Mouse (Mus musculus) heart, postnatal 25 days (tissue): ENCODE results near the gene Gcgr. TPM values are rescaled to one million over a fixed set of nuclear protein-coding genes. Genes with fewer than 3 reads are reported as not detected.

Experiments used
- DNase-seq: peaks from one replicate; pipeline ENCODE4 v3.0.0; 2022; ENCODE audit warnings: low spot score
- intact Hi-C: fragments of 180-260 bp; cut with DNase I; formaldehyde crosslinking; loops from one replicate; pipeline ENCODE4 v1.15.1; 2025
- total RNA-seq, 2 experiments: library from RNA; stranded (reverse); gene quantifications; 2 replicates each; pipeline ENCODE4 v1.2.3; 2021

Gene Gcgr
- 1 to 10 TPM; 1.3 to 1.5 TPM for total RNA-seq

DNA sequence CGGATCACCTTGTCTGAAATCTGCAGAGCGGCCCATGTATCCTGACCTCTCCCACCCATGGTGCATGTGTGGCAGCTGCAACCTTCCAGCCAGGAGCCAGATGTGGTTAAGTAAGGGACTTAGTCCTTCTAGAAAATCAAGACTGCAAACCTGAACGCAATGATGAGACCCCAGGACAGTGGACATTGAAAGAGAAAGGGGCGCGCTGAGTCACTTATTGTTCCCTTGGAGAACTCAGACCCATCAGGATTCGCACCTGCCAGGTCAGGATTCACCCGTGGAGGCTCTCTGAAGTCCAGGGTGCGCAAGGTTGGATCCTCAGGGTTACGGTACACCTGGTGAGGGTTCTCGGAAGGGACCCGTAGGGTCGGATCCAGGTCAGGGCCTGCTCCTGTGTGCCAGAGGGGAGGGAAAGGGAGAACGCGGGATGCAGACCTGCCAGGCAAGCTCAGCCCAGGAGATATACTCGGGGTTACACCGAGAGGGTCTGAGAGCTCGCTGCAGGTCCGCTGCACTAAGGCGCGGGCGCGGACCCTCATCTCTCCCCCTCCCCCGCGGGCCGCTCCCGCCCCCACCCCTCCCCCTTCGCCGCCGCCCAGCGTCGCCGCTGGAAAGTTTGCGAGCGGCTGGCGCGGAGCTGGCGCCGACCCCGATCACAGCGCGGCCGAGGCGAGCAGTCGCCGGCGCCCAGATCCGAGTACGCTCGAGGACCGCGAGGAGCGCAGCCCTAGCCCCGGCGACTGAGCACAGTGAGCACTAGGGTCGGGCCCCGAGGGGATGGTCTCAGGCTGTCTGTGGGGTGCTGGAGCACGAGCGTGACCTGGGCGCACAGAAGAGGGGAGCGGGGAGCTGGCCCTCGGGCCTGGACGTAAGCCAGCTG, at the start of gene Gcgr:
Gene Gcgr (plus strand): TSS at position 615 of the 880 bp plus-strand sequence.
- intact Hi-C loops = no loop called here
- DNase-seq = no peak

DNA sequence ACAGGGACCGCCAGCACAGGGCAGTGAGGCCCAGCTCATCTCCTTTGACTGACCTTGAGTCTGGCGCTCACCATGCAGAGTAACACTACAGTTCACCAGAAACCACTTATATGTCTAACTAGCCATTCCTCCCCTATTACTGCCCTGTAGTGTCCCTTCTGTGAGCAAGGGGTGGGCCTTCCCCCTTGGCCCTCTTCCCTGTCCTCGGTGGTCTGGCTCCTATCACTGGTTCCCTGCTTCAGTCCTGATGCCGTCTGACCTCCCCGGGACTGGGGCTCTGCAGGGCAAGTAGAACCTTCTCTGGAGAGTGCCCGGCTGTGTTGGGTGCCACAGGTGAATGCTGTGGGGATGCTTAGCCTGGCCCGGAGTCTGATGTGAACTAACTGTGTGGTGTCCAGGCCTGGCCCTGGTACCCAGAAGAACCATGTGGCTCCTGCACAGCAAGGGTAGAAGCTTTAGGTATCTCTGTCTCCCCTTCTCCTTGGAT, 47.0 kb upstream of the Gcgr start:
- intact Hi-C loops = no loop called here
- DNase-seq = no peak

DNA sequence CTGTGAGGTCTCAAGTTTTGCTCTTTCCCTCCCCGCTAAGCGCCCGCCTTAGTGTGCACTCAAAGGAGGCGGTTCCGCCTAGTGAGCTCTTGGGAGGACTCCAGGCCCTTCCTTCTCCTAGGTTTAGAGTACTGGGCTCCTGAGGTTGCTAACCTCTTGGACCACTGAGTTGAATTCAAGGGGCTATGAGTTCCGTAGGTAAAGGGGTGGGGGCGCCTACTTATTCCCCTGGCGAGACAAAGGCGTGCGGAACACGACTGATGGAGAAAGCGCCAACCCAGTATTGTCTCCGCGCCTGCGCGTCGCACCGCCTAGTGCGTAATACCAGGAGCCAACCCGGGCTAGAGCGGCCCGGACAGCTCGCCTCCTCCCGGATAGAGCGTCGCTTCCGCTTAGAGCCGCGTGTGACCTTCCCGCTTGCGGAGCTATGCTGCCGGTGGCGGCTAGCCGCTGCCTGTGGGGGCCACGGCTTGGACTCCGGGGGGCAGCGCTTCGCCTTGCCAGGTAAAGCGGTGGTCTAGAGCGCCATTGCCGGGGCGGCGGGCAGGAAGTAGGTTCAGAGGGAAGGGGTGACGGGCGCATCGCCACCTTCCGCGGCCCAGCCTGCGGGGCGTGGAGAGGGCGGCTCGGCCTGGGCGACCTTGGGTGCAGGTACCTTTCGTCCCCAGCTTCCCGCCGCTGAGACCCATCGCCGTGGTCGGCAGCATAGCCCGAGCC, 46.1 kb upstream of the Gcgr start, which contains the start of gene Mrpl12:
Gene Mrpl12 (plus strand): TSS at position 349 of the 717 bp plus-strand sequence.
- DNase-seq = peak; percentile 75

DNA sequence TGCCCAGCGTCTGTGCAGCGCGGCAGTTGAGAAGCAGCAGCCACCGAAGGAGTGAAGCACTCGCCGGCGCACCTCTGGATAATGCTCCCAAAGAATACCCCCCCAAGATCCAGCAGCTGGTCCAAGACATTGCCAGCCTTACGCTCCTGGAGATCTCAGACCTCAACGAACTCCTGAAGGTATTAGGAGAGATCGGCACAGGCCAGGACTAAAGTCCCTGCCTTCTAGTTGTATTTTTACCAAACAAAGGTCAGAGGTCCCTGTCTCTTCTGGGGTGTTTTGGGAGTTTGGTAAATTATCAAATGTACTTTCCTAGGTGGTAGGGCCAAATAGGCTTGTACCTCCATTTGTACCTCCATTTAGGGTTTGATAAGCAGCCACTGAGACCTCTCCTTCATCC, 45.2 kb upstream of the Gcgr start:
- no peak for DNase-seq
- intact Hi-C loops = loop anchor here (5.0 kb wide), 2 partner anchors 232 to 292 kb away; no protein-coding TSS in a partner anchor

More for the DNA sequence above, 46.1 kb upstream of the Gcgr start, which contains the start of gene Mrpl12:
- intact Hi-C loops = no loop called here

DNA sequence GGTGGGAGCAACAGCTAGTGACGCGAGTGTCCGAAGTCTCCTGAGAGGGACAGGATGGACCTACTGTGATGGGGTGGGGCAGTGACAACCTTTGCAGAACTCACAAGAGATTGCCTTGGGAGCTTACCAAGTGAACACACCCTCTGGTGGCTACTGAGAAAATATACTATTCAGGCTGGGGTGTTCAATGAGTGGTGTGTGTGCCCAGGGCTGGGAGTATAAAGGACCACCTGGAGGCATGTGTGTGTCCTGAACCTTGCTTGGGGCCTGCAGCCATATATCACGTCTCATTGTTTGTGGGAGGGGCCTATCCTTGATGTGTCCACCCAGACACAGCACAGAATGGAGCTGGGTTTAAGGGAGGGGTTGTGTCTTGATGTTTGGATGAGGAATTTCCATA, 42.0 kb upstream of the Gcgr start:
- intact Hi-C loops = loop anchor here (2.0 to 5.0 kb wide), 4 partner anchors 20 to 289 kb away; no protein-coding TSS in a partner anchor

DNA sequence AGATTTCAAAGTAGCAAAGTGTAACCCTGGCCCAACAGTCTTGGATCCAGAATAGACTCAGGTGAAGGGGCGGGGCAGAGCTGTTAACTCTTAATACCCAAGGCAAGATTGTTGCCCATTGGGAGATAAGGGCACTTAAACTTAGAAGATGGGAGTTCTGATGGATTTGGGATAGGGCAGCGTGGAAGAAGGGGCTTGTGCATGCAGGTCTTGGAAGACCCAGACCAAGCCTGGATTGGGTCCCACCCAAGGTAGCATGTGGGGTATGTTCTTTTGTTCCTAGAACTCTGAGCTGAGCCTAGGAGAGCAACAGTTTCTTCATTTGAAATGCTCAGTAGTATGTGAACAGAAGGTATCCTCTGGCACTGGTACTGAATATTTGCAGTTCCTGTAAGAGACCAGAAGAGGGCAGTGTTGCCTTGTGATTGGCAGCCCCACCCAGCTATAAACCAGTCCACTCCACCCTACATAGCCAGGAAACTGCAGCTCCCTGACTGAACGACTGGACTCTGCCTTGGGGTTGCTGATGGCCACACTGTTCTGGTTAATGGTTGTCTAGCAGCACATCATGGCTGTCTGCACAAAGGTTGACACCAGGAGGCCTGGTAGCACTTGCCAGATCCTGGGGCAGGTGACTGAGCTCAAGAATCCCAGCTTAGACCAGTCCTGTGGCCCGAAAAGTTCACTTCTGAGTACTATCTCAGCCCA, 41.3 kb upstream of the Gcgr start:
- intact Hi-C loops = loop anchor here (2.0 to 5.0 kb wide), 4 partner anchors 20 to 288 kb away; no protein-coding TSS in a partner anchor
- DNase-seq = peak; percentile 40

More for the DNA sequence above, 42.0 kb upstream of the Gcgr start:
- DNase-seq = no peak

DNA sequence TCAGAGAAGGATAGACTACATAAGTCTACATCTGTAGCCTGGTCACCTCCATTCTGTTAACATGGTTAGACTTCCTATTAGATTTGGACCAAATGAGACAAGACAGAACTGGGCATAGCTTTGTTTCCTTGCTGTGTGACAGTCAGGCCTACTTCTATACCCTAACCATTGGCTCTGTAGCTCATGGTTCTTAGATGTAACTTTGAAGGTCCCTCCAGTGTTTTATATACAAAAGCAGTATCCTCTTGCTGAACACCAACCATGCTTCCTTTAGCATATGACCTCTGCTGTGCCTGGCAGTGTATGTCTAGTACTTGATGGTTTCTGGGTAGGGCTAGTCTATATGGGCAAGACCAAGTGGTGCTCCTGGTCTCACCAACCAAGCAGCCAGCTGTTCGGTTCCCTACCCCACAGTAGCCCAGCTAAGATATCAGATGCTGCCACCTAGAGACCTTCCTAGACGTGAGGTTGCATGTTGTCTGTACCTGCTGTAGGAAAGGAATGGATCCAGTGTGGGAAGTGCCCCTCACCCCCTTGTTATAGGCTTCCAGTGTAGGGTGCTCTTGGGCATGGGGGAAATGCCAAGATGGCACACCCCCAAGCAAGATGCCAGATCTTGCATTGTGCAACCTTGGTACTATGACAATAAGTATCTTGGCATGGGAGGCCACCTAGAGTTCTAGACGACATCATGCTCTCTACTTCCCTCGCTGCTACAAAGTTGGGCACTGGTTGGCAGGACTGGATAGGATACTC, 40.0 kb upstream of the Gcgr start:
- intact Hi-C loops = no loop called here
- no peak for DNase-seq

DNA sequence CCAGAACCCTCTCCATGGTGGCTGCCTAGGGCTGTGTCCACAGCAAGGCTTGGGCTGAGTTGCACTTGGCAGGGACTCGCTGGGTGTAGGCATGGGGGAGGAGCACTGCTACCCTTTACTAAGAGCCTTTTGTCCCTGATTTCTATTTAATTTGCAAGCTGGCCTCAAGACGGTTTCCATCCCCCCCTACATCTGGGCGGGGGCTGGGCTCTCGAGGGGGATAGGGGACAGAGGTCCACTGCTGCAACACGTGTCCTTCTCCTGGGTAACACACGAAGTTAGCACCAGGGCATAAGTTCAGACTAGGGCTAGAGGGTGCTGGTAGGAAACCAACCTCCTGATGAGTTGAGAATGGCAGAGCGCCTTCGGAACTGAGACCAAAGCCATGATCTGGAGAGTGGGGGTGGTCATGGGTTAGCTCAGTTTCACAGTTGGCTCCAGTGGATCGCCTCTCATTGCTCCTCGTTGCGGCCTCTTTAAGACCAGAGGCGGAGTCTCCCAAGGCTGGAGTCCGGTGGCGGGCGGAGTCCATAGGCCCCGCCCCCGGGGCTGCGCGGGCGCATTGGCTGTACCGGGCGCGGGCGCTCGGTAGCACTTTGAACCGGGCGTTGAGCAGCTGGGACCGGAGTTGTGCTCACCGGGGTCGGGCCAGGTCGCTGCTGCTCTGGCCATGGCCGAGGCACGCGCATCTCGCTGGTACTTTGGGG, 39.0 kb upstream of the Gcgr start, which contains the start of gene Slc25a10:
Gene Slc25a10 (plus strand): TSS at position 524 of the 707 bp plus-strand sequence.
- intact Hi-C loops = no loop called here
- peak; percentile 82 for DNase-seq

DNA sequence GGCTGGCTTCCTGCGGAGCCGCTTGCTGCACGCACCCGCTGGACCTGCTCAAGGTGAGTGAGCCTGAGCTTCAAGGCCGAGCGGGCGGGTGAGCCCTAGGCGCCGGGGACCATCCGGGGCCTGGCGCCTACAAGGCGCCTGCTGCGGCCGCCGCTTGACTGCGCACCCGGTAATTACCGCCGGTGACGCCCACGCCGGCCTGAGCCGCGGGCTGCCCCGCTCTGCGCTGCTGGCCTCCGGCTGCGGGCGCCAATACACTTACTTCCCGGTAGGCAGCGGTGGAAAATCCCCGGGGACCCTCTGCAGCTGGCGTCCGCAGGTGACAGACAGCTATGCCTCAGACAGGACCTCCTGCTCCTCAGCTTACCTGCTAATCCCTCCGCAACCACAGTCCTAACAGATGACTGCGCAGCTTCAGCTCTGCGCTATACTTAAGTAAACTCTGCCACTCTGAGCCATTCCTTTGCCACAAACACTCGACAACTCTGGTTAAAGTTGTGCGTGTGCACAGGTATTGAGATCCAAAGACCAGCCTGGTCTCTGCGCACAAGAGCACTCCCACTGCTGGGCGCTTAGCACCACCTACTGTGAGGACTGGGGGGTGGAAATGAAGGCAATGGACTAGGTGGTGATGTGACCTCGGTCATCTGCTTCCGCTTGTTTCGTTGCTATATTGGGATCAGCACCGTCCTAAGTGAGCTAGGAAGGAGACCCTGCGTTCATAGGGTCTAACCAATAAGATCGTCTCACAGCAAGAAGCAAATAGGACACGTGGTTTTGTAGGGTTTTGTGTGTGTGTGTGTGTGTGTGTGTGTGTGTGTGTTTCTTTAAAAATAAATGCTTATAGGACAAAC, 38.2 kb upstream of the Gcgr start:
- intact Hi-C loops = no loop called here
- no peak for DNase-seq

DNA sequence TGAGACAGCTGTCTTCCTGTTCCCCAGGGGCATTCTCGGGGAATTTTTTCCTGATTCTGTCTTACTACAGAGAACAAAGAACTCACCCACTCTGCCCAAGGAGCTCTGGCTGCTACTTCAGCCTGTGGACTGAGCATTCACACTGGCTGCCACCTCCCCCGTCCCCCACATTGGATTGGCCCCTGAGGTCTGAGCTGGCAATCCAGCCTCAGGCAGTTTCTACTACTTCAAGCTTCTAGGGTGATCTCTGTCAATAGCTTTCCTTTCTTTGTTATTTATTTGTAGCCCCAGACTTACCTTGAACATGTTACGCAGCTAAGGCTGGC, 37.7 kb upstream of the Gcgr start:
- intact Hi-C loops = no loop called here
- DNase-seq = no peak

DNA sequence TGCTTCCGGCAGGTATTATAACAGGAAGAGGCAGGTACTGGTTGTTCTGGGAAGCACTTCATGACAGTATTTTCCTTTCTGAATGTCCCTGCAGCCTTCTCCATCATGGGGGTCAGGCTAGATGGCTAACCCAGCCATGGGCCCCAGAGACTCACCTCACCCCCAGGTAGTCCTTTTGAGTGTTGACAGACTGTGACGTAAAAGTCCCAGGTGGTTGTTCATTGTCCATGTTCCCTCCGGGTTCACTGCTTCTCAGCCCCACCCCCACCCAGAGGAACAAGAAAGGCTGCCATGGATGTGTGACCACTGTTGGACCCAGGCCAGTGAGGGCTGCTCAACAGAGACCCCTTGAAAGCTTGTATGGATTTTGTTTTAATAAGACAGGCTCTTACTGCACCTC, 37.1 kb upstream of the Gcgr start:
- intact Hi-C loops = no loop called here

DNA sequence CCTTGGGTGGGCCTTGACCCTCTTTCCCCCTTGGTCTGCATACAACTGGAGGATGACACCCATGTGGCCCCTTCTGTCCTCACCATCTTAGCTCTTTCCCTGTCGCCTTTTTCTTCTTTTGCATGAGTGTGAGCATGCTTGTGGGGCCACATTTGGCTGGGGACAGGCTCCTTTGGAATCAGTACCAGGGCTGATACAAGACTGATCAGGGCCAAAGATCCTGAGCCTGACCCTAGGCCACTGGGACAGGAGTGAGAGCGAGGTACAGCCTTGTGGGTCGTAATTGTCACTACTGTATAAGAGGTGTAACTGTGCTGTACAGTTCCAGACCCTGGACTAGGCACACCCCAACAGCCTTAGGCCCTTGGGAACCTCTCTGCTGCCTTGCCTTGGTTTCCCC, 36.6 kb upstream of the Gcgr start:
- no peak for DNase-seq
- intact Hi-C loops = no loop called here

More for the DNA sequence above, 37.1 kb upstream of the Gcgr start:
- DNase-seq = no peak

DNA sequence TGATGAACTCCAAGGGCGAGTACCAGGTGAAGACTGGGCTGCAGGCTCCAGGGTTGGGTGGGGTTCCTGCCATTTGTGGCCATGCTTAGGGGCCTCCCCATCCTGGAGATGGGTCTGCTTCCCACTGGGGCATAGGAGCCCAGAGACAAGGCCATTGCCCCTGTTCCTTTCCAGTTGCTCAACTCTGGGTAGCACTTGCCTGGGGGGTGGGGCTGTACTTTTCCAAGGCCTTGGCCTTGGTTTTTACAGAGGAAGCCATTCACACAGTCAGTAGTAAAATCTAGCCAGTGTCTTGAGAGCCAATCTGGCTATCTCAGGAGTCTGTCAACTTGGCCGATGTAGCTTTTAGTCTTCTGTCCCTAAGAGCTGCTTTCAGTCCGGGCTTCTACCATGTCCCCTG, 33.1 kb upstream of the Gcgr start:
- intact Hi-C loops = no loop called here

DNA sequence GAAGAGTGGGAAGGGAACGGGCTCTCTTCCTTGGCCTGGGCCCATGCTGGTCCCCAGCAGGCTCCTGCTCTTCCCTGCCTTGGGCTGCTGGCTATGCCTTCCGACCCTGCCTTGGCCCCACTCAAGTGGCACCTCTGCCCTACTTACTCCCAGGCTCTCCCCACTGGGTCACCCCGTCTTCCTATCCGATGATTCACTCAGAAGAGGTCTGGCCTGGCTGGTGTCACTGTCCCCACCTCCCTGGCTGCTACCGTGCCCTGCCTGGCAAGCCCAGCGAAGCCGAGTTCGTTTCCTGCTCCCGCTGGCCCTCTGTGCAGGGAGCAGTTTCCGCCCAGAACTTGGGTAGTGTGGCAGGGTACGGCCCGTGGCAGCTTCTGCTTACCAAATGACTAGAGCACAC, 32.3 kb upstream of the Gcgr start:
- intact Hi-C loops = no loop called here
- DNase-seq = no peak

More for the DNA sequence above, 33.1 kb upstream of the Gcgr start:
- DNase-seq = no peak

DNA sequence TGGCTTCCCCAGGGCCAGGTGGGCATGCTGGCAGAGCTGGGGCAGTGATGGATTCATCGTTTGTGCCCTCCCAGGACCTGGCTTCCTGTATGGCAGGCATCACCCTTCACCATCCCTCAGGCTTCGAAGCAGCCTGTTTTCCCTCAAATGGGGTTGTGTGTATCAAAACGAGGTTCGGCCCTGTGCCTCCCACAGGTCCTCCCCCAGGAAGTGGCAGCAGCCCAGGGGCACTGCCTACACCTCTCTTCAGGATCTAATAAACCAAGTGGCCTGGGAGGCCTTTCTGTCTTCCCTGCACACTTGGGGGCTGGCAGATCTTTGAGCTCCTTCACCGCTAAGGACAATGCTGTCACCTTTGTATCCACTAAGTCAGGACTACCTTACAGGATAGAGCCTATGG, 31.6 kb upstream of the Gcgr start:
- intact Hi-C loops = no loop called here
- DNase-seq = no peak

DNA sequence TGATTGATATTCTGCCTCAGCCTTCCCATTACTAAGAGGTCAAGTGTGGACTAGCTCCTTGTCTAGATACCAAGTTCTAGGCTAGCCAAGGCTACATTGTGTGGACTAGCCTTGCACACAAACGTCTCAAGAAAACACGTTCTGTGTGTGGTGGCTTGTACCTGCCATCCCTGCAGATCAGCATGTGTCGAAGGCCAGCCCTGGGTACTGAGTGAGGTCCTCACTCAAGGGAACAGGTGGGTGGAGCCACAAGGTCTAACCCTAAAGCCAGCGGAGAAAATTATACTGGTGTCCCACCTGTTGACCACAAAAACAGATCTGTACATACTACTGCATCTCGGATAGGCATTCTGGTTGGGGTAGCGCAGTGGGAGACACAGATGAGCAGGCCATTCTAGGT, 30.6 kb upstream of the Gcgr start:
- no peak for DNase-seq
- intact Hi-C loops = no loop called here

DNA sequence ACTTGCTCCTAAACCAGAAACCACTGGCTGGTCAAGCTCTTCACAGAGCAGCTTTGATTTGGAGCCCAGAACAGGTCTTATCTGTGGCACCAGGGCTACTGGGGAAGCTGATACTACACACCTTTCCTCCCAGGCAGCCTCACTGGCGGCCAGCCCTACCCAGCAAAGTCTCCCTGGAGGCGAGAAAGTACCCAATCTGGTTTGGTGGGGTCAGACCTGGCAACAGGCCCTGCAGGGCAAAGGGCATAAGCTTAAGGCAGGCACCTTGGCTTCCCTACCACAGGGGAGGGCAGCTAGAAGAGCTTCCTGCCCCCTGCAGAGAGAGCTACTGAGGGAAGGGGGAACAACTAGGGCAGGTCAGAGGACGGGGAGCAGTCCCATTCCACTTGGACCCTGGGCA, 30.1 kb upstream of the Gcgr start:
- intact Hi-C loops = no loop called here
- DNase-seq = no peak

DNA sequence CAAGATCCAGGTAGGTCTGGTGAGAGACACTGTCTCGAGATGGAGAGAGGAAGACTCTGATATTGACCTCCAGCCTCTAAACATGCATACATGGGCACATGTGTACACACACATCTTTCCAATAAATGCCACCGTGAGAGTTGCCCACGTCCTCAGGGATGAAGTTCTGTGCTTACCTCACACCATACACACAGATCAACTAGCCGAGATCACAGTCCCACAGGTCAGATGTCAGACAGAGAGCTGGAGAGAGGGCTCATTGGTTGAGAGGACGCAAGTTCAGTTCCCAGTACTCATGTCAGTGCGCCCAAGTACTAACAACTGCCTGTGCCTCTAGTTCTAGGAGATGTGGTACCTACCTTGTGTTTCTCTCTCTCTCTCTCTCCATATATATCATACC, 29.5 kb upstream of the Gcgr start:
- intact Hi-C loops = no loop called here
- DNase-seq = no peak
